Mouse (Mus musculus): Measurements from ENCODE around the gene Cstf1.

GRCm38 (mm10) chr2:172406173-172406572 is 35.7 kb downstream of the Cstf1 start:
- no peak for TF ChIP-seq CTCF (conservative IDR thresholded peaks at IDR 0.05 in 1 of 2, IDR thresholded peaks at IDR 0.05 in 1 of 2; ENCODE audit: low read depth in 2 of 2, low read length in 2 of 2)
- no peak for TF ChIP-seq EP300 (IDR thresholded peaks at IDR 0.05; ENCODE audit: low read length)
- no peak for TF ChIP-seq POLR2A (IDR thresholded peaks at IDR 0.05; ENCODE audit: low read depth, low read length)
- TF ChIP-seq JUN (IDR thresholded peaks at IDR 0.05; ENCODE audit: insufficient read depth, low read depth, low read length), result no peak
- TF ChIP-seq ZKSCAN1 (IDR thresholded peaks at IDR 0.05; ENCODE audit: borderline replicate concordance, low read depth, low read length), result no peak
- no peak for TF ChIP-seq ZMIZ1 (IDR thresholded peaks at IDR 0.05; ENCODE audit: low read depth, low read length)
